Mouse (Mus musculus) ovary, postnatal 36 days (tissue): Measurements from ENCODE around the gene Ncf1.

ENCODE experiments used
- DNase-seq: peaks from one replicate; pipeline ENCODE4 v3.0.0; 2022; ENCODE audit warnings: low spot score, mixed read lengths

Gene Ncf1

DNA sequence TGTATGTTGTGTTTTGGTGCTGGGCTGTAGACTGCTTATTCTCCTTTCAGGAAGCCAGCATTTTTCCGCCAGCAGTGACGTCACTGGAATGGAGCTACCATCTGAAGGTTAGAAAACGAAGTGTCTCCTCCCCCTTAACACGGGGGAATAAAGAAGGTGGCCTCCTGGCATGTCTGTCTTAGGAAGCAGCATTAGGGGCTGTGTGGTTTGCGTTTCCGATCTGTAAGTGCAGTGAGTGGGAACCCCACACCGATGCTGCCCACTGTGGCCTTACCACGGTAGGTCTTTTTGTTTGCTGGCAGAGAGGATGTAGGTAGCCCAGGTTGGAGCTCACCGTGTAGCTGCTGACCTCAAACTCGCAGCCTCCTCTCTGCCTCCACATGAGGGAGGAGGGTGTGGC lies 22.7 kb downstream of the Ncf1 start:
- no peak for DNase-seq

DNA sequence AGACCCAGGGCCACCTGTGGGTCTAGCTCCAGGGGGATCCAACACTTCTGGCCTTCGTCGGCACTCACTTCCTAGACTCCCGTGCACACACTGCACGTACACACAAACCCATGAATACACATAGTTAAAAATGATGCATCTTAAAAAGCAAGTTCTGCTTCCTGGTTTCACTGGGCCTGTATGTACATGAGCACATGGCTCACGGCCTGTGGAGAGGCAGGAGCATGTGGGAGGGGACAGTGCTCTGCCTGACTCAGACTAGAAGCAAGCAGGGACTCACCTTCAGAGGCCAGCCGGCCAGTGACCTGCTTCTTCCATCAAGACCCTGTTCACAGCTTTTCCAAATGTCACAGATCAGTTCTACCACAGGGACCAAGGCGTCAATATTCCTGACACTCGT lies 35.8 kb downstream of the Ncf1 start:
- no peak for DNase-seq

DNA sequence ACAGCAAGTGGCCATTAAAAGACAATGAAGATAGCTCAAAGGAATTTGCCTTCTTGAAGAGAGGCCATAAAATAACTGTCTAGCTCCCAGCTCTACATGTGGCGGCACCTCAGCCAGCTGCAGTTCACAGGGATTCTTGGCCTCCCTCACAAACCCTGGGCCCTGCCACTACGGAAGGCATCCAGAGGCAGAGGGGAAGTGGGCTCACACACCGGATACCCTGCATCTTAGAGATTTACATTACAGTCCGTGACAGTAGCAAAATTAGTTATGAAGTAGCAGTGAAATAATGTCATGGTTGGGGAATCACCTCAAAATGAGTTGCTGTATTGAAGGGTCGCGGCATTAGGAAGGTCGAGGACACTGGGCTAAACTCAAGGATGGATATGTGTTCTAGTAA lies 40.9 kb downstream of the Ncf1 start:
- no peak for DNase-seq

DNA sequence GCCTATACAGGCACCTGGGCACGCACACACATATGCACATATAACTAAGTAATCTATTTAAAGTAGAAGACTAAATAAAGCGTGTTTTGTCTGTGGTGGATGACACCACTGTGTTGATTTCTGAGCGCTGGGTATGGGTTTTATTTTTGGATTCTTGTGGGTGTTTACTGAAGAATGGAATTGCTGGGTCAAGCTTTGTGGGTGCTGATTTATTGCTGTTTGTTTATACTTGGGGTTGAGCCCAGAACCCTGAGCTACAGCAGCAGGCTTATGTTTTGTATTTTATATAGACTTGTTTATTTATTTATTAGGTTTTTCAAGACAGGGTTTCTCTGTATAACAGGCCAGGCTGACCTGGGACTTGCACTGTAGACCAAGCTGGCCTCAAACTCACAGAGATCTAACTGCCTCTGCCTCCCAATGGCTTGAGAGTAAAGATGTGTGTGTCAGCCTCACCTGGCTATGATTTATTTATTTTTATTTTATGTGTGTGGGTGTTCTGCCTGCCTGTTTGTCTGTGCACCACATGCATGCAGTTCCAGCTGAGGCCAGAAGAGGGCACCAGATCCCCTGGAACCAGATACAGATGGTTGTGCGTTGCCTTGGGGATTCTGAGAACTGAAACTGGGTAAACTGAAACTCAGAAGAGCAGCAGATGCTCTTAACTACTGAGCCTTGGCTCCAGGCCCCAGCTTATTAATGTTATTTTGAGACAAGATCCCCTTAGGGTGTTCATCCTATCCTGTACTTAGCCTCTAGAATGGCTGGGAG lies 42.3 kb downstream of the Ncf1 start:
- peak; percentile 43 for DNase-seq

DNA sequence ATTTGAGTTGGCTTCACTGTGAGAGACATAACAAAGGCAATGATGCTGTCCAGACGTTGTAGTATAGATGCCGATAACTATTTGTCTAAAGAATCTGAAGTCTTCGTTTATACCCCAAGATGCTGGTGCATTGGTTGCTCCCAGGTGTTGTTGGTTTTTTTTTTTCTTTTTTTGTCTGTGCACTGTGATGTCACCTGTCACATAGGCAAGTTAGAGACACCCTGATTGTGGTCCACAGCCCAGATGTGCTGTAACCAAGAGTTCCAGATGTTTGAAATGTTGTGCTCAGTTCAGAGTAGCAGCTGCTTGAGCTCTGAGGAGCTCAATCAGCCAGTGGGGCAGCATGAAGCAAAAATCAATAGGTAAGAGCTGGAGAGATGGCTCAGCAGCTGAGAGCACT lies 43.4 kb downstream of the Ncf1 start:
- no peak for DNase-seq

DNA sequence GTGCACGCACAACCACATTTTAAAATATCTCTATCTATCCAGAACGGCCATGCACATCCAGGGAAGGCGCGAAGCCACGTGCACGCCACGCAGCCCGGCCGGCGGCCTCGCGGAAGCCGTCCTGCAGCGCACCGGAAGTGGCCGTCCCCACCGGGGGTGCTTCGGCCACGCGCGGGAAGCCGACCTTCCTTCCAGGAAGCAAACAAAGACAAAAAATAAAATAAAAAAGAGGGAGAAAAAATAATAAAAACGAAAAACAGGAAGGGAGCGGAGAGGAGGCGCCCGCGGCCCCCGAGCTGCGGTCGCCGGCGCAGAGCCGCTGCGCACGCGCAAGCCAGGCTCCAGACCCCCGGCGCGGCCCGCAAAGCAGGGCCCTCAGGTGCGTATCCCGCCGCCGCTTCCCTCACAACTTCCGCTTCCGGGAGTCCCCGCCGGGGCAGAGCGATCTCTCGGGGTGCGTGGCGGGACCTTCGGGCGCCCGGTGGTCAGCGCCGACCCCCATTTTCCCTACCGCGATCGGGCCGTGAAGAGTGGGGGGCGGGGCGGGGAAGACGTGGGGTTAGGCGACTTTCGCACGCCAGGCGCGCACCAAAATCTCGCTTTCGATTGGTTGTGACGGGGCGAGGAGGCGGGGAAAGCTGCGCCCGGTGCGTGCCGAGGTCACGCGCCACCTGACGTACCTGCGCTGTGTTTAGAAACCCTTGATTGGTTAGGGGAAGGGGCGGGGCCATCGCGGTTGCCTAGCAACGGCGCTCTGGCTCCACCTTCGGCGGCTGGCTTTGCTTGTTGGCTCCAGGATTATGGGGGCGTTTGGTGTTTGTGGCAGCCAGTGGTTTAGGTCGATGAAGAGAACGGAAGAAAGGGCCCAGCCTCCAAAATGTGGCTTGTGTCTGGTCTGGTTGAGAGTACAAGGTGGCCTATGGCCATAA lies 45.3 kb downstream of the Ncf1 start, which contains the start of gene Gtf2ird2:
Gene Gtf2ird2, plus strand, starts transcription at position 140 of the 929 bp plus-strand sequence.
- peak; percentile 98 for DNase-seq

DNA sequence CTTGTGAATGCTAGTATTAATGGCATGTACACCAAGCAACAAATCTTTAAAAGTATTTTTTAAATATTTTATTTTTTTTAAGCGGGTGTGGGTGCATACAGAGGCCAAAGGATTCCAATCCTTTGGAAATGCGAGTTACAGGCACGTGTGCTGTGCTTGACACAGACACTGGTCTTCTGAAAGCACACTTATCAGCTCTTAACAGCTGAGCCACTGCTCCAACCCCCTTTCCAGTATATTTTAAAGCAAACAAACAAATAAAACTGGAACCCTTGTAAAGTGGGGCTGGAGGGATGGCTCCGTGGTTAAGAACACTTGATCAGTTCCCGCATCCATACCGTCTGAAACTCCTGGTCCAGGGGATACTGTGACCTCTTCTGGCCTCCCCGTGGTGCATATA lies 46.3 kb downstream of the Ncf1 start:
- DNase-seq: no peak

DNA sequence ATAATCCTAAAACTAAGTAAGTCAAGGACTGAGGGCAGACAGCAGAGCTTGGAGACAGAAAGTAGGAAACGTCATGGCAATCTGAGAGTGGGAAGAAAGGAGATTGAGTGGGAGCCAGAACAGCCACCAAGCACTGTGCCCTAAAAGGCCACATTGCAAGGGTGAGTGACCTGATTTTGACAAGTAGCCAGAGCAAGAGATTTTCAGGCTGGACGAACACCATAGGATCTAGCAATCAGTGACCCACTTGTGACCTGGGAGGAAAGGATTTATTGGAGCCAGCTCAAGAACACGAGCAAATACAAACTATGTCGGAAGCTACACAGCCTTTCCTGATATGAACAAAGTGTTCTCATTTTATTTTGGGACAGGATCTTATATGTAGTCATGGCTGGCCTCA lies 46.7 kb downstream of the Ncf1 start:
- DNase-seq: no peak

DNA sequence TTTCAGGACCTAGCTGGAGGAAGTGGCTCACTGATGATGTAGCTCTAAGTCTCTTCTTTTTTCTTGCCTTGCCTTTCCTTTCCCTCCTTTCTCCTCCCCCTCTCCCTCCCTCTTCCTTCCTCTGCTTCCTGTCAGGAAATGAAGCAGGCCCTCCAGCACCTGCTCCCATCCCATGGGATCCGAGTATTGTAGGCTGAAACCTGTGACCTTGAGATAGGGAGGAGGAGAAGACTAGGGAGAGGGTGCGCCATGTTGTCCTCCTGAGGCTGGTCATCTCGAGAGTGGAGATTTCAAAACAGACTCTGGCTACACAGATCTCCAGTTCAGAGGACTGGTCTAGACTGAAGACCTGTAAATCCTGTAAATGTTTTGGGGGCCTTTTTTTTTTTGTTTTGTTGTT lies 47.3 kb downstream of the Ncf1 start:
- DNase-seq: no peak

DNA sequence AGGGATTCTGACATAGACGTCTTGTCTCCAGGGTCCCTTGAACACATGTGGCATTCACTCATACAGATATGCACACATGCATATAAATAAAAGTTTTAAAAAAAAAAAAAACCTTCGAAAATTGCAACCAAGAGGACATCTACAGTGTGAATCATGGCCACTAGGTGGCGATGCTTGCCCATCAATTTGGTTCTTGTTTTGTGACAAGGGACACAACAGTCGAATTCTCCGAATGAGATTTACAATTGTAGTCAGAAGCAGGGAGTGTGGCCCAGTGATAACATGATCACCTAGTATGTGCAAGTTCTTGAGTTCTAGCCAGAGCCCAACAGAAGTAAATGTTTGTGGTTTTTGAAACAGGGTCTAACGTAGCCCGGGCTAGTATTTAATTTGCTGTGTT lies 49.6 kb downstream of the Ncf1 start:
- peak; percentile 67 for DNase-seq

DNA sequence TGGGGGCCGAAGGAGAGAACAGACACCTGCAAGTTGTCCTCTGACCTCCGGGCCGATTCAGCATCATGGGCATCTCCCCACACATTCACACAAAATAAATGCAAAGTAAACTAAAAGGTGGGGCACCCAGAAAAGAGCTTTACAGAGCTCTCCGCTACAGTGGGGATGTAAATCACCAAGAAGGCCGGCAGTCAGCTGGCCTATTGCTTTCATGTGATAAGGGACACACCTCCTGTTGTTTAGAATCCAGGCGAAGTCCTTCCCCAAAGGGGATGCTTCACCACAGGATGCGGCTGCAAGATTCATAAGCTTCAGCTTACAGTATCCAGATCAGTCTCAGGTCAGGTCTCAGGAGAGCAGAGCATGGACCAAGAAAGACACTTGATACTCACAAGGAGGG lies 50.9 kb downstream of the Ncf1 start:
- no peak for DNase-seq

DNA sequence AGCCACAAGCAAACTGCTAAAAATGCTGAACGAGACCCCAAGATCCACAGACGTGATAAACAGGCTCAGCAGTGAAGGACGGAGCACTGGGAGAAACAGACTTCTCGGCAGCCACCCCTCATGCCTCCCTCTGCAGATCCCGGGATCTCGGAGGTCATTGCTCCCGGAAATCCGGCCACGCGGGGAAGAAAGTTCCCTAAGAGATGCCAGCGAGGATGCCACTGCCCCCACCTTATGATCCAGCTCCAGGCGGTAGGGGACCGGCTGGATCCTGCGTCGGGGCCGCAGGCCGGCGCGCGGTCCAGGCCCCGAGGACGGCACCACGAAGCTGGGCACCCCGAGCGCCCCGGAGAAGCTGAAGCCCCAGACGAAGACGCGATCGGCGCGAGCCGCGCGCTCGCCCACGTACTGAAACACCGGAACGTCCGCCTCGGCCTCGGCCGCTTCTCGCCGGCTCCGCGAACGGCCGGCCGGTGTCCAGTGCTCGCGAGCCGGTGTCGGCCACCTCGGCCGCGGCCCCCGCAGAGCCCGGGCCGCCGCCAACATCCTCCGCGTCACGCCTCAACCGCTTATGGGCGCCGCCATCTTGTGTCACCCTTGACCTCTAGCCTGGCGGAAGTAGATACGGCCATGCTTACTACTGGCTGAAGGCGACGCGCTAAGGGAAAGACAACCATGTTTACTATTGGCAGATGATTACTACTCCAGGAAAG lies 53.1 kb downstream of the Ncf1 start, which contains the start of gene Rcc1l:
Gene Rcc1l, minus strand, starts transcription at position 606 of the 713 bp plus-strand sequence.
- peak; percentile 79 for DNase-seq

DNA sequence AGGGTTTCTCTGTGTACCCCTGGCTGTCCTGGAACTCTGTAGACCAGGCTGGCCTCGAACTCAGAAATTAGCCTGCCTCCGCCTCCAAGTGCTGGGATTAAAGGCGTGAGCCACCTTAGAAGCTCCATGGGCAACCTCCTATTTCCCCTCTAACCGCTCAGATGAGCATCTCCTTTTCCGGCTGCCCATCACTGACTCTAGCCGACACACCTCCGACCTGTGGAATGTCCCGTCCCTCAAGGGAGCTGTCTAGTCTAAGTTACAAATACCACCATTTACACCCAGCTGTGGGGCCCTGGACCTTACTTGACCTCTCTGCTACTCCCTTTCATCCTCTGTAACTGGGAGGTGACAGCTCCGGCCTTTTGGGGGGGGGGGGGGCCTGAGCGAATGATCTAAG lies 53.7 kb downstream of the Ncf1 start:
- no peak for DNase-seq

DNA sequence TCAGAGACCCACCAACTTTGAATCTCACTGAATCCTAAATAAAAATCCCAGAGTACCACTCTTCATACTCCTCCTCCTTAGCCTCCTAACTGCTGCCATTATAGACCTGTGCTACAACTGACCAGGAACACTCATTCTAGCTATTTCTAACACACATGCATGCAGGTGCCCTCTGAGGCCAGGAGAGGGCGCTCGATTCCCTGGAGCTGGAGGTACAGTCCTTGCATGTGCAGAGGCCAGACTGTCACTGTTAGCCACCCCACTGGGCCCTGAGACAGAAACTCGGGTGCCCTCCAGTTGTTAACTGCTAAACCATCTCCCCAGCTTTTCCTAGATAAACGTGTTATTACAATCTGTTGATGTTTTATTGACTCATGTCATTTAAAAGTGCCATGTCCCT lies 56.2 kb downstream of the Ncf1 start:
- DNase-seq: no peak

DNA sequence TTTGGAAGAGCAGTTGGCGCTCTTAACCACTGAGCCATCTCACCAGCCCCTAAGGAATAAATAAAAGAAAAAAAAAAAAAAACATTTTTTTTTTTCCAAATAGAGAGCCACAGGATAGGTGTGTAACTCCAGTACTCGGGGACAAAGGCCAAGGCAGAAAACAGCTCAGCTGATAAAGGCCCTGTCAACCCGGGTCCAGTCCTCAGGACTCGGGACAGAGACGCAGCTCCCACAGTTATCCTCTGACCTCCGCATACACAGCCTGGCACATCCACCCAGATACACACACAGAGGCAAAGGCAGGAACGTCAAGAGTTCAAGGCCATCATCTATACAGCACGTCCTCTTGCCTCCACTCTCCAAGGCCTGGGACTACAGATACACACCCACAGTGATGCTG lies 59.3 kb downstream of the Ncf1 start:
- no peak for DNase-seq
